Mouse (Mus musculus) hindbrain, embryonic 12.5 days (tissue): ENCODE results near the gene 1700022I11Rik. TPM values are rescaled to one million over a fixed set of nuclear protein-coding genes. Genes with fewer than 3 reads are reported as not detected.
A peak's percentile ranks its signal among the peaks of the same experiment; 100 is the strongest.

Source experiments
- ATAC-seq: fragments of 200-750 bp; cut with Nextera tagmentation; 2 replicates; pipeline ENCODE4 v1.8.0; 2017; ENCODE audit warnings: moderate TSS enrichment; ENCODE audit not compliant: low FRiP score
- H3K27ac ChIP-seq: fragments of 300-500 bp; sonication (generic); 2 replicates; pipeline ENCODE4 v1.5.1; 2016; ENCODE audit warnings: mild to moderate bottlenecking
- H3K27me3 ChIP-seq: fragments of 300-500 bp; sonication (generic); 2 replicates; pipeline ENCODE4 v1.6.1; 2016; ENCODE audit warnings: mild to moderate bottlenecking
- H3K36me3 ChIP-seq: fragments of 300-500 bp; sonication (generic); 2 replicates; pipeline ENCODE4 v1.6.1; 2016; ENCODE audit warnings: mild to moderate bottlenecking
- H3K4me1 ChIP-seq: fragments of 300-500 bp; sonication (generic); 2 replicates; pipeline ENCODE4 v1.6.1; 2016
- H3K4me2 ChIP-seq: fragments of 300-500 bp; sonication (generic); replicated peaks from 2 replicates; pipeline ENCODE4 v1.6.1; 2016; ENCODE audit warnings: mild to moderate bottlenecking
- H3K4me3 ChIP-seq: fragments of 300-500 bp; sonication (generic); 2 replicates; pipeline ENCODE4 v1.5.1; 2016; ENCODE audit warnings: mild to moderate bottlenecking
- H3K9ac ChIP-seq: fragments of 300-500 bp; sonication (generic); 2 replicates; pipeline ENCODE4 v1.6.1; 2016; ENCODE audit warnings: mild to moderate bottlenecking, moderate library complexity
- H3K9me3 ChIP-seq: fragments of 300-500 bp; sonication (generic); replicated peaks from 2 replicates; pipeline ENCODE4 v1.6.1; 2016; ENCODE audit warnings: mild to moderate bottlenecking
- WGBS: fragments of 180-500 bp; shearing (Covaris S2); methylation state at CpG from one replicate; pipeline ENCODE4 v1.1.7; 2016; 5-methylcytosine and 5-hydroxymethylcytosine counted together
- polyA plus RNA-seq: library from polyadenylated mRNA; unstranded; fragments of >200 nt; fragmentation: Nextera tagmentation; extraction: Ambion mirVana; gene quantifications from 2 replicates; pipeline ENCODE4 v1.2.1, GENCODE M21; 2016

The 1700022I11Rik gene
- polyA plus RNA-seq, 1 experiment from 2014 or later, result 1.2 TPM

DNA sequence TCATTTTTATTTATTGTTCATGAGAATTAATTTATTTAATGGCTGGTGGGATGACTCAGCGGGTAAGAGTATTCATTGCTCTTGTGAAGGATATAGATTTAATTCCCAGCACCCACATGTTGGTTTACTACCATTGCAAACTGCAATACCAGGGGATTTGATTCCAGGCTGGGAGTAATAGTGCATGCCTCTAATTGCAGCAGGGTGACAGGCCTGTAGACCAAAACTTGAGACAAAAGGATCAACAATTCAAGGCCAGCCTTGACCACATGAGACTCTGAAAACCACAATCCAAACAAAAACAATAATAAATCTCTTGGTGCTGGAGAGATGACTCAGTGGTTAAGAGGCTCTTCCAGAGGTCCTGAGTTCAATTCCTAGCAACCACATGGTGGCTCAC is 42.7 kb downstream of the 1700022I11Rik start:
- H3K4me3 ChIP-seq, result no peak overlapping the region
- H3K27me3 ChIP-seq, result no peaks in the 10 kb centered on the region
- no peak overlapping the region for H3K9ac ChIP-seq
- no peak overlapping the region for H3K27ac ChIP-seq
- peaks cover 3% of the 10 kb centered on the region; the same call in 1 of the 2 replicates for H3K36me3 ChIP-seq
- 98% methylated on average over 1 of the region's 1 CpGs for WGBS
- no peak overlapping the region for H3K4me2 ChIP-seq
- peaks cover 13% of the 10 kb centered on the region for H3K4me1 ChIP-seq
- H3K9me3 ChIP-seq, result no peaks in the 10 kb centered on the region
- ATAC-seq, result no peak

DNA sequence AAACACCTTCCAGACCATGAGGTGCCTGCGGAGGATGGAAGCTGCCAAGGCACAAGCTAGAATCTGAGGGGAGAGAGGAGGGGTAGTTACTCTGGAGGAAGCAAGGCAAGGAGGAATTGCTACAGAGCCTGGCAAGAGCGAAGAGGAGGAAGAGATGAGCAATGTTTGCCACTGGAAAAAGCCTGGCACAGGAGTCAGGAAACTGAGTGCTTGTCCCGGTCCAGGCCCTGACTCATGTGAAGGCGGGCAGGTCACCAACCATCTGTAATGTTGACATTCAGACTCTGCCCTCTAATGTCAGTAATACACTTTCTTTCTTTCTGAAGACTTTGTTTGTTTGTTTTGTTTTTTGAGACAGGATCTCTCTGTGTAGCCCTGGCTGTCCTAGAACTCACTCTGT is 48.8 kb downstream of the 1700022I11Rik start:
- Histone ChIP-seq H3K9me3 (no peaks in the 10 kb centered on the region), H3K4me1 (no peaks in the 10 kb centered on the region), H3K4me3 (no peak overlapping the region), H3K4me2 (no peak overlapping the region), H3K27me3 (no peaks in the 10 kb centered on the region), H3K9ac (no peak overlapping the region), H3K36me3 (peaks cover 63% of the 10 kb centered on the region), H3K27ac (no peak overlapping the region)
- ATAC-seq, result no peak
- 94% methylated on average over 4 of the region's 4 CpGs for whole genome bisulfite sequencing

DNA sequence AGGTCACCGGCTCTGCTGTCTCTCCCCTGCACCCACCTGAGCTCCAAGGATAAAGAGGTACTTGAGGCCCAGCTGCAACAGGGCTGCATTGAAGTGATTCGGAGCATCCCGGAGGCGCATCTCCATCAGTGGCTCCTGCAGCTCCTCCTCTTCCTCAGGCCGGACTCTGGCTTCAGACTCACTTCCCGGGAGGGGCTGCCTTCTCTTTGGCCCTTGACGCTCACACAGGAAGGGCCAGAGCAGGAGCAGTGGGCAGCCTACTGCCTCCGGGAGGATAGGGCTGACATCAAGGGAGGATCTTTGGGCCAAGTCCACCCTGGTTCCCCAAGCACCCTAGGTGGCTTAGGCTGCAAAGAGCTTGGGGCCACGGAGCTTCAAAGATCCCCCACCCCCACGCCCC is 49.8 kb downstream of the 1700022I11Rik start:
- Histone ChIP-seq H3K4me2 (no peak overlapping the region), H3K9ac (no peak overlapping the region), H3K4me1 (peaks cover 3% of the 10 kb centered on the region; the same call in 1 of the 2 replicates), H3K9me3 (no peaks in the 10 kb centered on the region), H3K27ac (no peak overlapping the region), H3K4me3 (no peak overlapping the region), H3K36me3 (peaks cover 68% of the 10 kb centered on the region), H3K27me3 (no peaks in the 10 kb centered on the region)
- no peak for ATAC-seq
- 92% methylated on average over 10 of the region's 10 CpGs for WGBS

DNA sequence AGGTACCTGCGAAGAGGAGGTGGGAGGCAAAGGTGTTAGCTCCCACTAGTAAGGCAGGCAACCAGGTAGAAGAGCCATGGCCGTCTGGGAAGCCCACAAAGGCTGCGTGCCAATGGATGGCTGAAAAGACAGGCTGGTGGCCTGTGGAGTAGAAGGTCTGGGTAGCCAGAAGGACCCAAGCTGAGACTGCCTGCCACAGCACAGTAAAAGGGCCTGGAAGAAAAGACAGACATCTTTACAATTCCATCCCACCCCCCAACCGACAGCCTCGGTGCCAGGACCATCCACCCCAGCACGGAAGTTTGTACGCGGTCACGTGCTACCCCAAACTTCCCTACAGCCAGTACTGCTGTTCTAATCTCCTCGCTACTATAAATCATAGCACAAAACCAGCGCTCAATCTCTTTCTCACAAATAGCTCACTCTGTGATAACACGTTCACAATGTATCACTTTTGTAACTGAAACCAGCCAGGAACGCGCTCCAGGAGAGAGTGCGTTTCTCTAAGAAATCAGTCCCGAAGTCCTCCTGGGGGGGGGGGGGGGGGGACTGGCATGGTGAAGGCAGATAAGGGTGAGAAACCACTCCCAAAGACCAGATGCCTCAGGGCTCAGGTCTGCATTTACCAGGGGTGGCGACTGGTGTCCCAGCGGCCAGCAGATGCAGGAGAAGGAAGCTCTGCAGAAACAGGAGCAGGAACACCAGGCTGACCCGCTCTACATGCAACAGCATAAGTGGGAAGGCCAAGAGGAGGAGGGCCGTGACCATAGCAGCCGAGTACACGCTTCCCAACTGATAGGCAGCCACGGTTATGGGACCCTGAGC is 50.4 kb downstream of the 1700022I11Rik start:
- no peak overlapping the region for H3K4me3 ChIP-seq
- no peaks in the 10 kb centered on the region for H3K9me3 ChIP-seq
- ATAC-seq, result no peak
- peaks cover 68% of the 10 kb centered on the region for H3K36me3 ChIP-seq
- 96% methylated on average over 23 of the region's 23 CpGs for WGBS
- H3K27me3 ChIP-seq, result no peaks in the 10 kb centered on the region
- H3K4me1 ChIP-seq, result peaks cover 9% of the 10 kb centered on the region
- no peak overlapping the region for H3K27ac ChIP-seq
- H3K4me2 ChIP-seq, result no peak overlapping the region
- no peak overlapping the region for H3K9ac ChIP-seq

DNA sequence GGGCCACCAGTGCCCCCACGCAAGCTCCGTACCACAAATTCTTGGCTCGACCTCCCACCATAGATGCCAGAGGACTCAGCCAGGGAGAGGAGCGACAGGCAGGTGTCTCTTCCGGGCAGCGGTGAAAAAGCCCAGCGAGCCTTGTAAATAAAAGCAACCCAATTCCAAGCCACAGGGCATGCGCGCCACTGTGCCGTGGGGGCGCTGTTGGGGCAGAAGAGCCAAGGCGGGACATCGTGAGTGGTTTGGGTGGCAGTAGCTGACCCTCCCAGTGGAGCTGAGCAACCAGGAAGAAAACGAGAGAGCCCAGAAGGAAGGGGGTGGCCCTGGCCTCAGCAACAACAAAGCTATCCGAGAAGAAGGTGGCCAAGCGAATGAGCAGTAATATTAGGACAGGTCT is 51.5 kb downstream of the 1700022I11Rik start:
- H3K9me3 ChIP-seq, result no peaks in the 10 kb centered on the region
- no peak overlapping the region for H3K4me2 ChIP-seq
- H3K27ac ChIP-seq, result no peak overlapping the region
- H3K27me3 ChIP-seq, result no peaks in the 10 kb centered on the region
- H3K4me3 ChIP-seq, result no peak overlapping the region
- WGBS, result 79% methylated on average over 16 of the region's 16 CpGs
- H3K9ac ChIP-seq, result no peak overlapping the region
- no peak for ATAC-seq
- peaks cover 65% of the 10 kb centered on the region for H3K36me3 ChIP-seq
- peaks cover 13% of the 10 kb centered on the region for H3K4me1 ChIP-seq

DNA sequence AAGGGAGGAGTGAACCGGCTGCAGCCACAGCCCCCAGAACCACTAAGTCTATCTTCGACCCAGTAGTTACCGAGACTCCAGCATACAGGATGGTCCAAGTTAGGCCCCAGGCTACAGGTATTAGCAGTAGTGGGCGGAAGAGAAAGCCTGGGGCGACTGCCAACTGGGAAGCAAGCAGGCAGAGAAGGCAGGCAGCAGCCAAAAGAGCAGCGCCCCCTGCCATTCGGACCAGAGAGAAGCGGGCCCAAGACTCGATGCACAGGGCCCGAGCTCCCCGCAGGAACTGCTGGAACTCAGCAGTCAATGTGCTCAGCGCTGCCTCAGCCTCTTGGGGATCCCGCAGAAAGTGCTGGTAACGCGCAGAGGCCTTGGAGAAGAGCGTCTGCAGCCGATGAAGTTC is 51.9 kb downstream of the 1700022I11Rik start:
- 74% methylated on average over 17 of the region's 17 CpGs for WGBS

DNA sequence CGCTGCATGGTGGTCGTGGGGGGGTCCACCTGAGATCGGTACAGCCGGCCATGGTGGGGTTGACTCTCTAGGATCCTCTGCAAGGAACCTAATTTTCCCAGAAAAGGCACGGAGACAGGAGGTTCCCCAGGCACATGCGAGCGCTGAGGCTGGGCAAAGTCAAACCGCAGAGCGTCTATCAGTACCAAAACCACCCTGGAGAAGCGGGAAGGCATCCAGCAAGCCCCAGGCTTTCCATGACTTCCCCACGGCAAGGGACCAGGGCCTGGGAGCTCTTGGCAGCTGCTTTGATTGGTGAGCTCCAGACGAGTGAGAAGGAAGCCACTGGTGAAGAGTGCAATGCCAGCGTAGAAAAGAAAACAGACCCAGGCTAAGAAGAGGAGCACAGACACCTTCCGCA is 55.3 kb downstream of the 1700022I11Rik start:
- 80% methylated on average over 14 of the region's 14 CpGs for WGBS
- peak overlapping the region; percentile 75 for H3K4me2 ChIP-seq
- H3K9ac ChIP-seq, result peak overlapping the region; percentile 70
- H3K36me3 ChIP-seq, result peaks cover 72% of the 10 kb centered on the region
- H3K4me1 ChIP-seq, result peaks cover 13% of the 10 kb centered on the region
- no peaks in the 10 kb centered on the region for H3K9me3 ChIP-seq
- ATAC-seq, result no peak
- H3K27ac ChIP-seq, result peak overlapping the region; percentile 89
- H3K27me3 ChIP-seq, result no peaks in the 10 kb centered on the region
- peak overlapping the region; percentile 64 for H3K4me3 ChIP-seq

More for the DNA sequence above, 51.9 kb downstream of the 1700022I11Rik start:
- Histone ChIP-seq H3K4me2 (no peak overlapping the region), H3K4me3 (no peak overlapping the region), H3K27me3 (no peaks in the 10 kb centered on the region), H3K9ac (no peak overlapping the region), H3K27ac (no peak overlapping the region), H3K36me3 (peaks cover 65% of the 10 kb centered on the region), H3K4me1 (peaks cover 13% of the 10 kb centered on the region), H3K9me3 (no peaks in the 10 kb centered on the region)
- ATAC-seq, result no peak

DNA sequence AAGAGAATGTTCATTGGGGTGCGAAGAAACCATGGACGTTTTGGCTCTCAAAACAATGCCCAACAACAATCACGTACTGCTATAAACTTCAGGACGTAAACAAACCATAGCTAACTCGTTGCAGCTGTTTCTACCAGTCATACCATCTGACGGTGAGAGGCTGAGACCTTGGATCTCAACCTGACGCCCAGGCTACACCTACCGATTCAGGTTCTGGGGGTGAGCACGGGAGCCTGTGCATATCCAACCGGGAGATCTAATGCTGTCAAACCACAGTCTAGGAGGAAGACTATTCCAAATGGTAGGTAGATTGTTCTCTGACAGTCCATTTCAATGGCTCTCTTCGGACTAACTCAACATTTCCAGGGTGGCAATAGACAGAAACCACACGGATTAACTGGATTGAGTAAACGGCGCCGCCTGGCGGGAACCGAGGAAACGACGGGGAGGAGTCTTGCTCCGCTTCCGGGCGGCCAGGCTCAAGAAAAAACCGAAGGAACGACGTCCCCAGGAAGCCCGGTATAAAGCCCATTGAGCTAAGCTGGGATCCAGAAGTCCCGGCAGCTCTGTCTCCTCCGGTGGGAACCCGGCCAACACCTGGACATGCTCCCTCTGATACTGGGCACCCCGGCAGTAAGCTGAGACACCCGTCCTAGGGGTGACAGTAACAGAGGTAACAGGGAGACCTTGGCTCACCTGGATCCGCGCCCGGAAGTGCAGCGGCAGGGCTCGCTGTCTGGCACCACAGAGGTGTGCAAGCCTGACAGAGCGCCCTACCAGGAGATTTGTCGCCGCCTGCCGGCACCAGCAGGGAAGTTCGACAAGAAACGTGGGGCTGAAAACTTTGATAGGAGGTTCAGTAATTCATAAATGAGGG is 55.9 kb downstream of the 1700022I11Rik start, which contains the start of gene Pigo:
Gene Pigo (minus strand): TSS at position 736 of the 877 bp plus-strand sequence.
- H3K27me3 ChIP-seq, result no peaks in the 10 kb centered on the region
- H3K36me3 ChIP-seq, result peaks cover 69% of the 10 kb centered on the region
- H3K9ac ChIP-seq, result peak within 1 kb of the TSS; percentile 70
- peak within 1 kb of the TSS; percentile 64 for H3K4me3 ChIP-seq
- 9% methylated on average over 42 of the region's 42 CpGs for WGBS
- peak within 1 kb of the TSS; percentile 89 for H3K27ac ChIP-seq
- ATAC-seq, result peak; percentile 91
- H3K9me3 ChIP-seq, result no peaks in the 10 kb centered on the region
- H3K4me2 ChIP-seq, result peak within 1 kb of the TSS; percentile 75
- peaks cover 20% of the 10 kb centered on the region for H3K4me1 ChIP-seq

DNA sequence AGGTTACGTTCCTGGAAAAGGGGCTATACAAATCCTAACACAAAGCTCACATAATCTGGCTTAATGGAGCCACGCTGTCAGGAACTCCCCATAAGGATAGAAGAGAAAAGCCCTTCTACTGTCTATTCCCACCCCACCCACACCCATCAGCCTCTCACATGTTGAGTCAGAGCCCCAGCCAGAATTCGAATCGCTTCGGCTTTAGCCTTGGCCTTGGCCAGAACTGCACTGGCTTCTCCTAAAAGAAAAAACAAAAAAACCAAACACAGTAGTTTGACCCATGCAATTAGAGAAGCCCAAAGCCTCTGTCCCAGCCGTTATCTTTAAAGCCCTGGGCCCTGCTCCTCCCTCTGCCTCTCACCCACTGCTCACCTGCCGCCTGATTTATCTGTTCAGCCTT is 59.7 kb downstream of the 1700022I11Rik start:
- peaks cover 32% of the 10 kb centered on the region for H3K4me1 ChIP-seq
- H3K27me3 ChIP-seq, result no peaks in the 10 kb centered on the region
- peaks cover 51% of the 10 kb centered on the region for H3K36me3 ChIP-seq
- H3K4me3 ChIP-seq, result no peak overlapping the region
- H3K9ac ChIP-seq, result no peak overlapping the region
- no peak for ATAC-seq
- H3K27ac ChIP-seq, result no peak overlapping the region
- no peak overlapping the region for H3K4me2 ChIP-seq
- H3K9me3 ChIP-seq, result no peaks in the 10 kb centered on the region
- 95% methylated on average over 7 of the region's 7 CpGs for WGBS

DNA sequence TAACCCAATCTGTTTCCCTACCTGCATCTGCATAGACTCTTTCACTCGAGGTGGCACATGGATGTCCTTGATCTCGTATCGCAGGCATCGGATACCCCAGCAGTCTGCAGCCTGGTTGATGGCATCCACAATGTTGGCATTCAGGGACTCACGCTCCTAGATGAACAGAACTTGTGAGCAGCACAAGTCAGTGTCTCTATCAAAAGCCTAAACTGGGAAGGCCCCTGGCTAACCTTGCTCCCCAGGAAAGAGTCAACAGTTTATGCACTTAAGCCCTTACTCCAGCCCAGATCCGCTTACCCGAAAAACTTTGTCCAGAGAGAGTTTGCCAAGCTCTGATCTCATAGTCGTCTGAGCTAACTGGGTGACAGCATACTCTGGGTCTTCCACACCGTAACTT is 60.3 kb downstream of the 1700022I11Rik start:
- H3K4me2 ChIP-seq, result peak overlapping the region; percentile 84; the same call in 1 of the 2 replicates
- no peaks in the 10 kb centered on the region for H3K9me3 ChIP-seq
- peak overlapping the region; percentile 73; the same call in 1 of the 2 replicates for H3K4me3 ChIP-seq
- no peaks in the 10 kb centered on the region for H3K27me3 ChIP-seq
- peaks cover 58% of the 10 kb centered on the region for H3K36me3 ChIP-seq
- peaks cover 27% of the 10 kb centered on the region for H3K4me1 ChIP-seq
- H3K9ac ChIP-seq, result 0 out of 2 replicates have a peak overlapping the region, but pooled peaks have one; percentile 4
- no peak for ATAC-seq
- H3K27ac ChIP-seq, result no peak overlapping the region
- WGBS, result 92% methylated on average over 9 of the region's 9 CpGs

DNA sequence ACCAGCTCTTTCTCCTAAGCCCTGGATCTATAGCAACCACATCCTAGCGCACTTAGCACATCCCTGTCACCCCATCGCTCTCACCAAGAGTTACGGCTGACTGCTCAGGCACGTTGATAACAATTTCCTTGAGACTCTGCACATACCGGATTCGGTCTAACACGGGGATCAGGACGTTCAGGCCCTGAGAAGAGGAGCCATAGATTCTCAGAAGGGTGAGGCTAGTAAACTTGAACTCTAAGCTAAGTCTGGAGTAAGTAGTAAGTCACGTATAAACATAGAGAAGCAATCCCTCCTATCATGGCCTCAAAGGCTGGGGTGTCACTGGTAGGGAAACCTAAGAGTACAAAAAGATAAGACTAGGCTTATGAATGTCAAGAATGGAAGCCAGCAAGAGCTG is 60.9 kb downstream of the 1700022I11Rik start:
- peak overlapping the region; percentile 73 for H3K4me3 ChIP-seq
- peak overlapping the region; percentile 92 for H3K9ac ChIP-seq
- WGBS, result 75% methylated on average over 9 of the region's 9 CpGs
- H3K36me3 ChIP-seq, result peaks cover 63% of the 10 kb centered on the region
- ATAC-seq, result no peak
- no peaks in the 10 kb centered on the region for H3K27me3 ChIP-seq
- H3K27ac ChIP-seq, result peak overlapping the region; percentile 92
- peaks cover 22% of the 10 kb centered on the region for H3K4me1 ChIP-seq
- H3K9me3 ChIP-seq, result no peaks in the 10 kb centered on the region
- peak overlapping the region; percentile 84 for H3K4me2 ChIP-seq

DNA sequence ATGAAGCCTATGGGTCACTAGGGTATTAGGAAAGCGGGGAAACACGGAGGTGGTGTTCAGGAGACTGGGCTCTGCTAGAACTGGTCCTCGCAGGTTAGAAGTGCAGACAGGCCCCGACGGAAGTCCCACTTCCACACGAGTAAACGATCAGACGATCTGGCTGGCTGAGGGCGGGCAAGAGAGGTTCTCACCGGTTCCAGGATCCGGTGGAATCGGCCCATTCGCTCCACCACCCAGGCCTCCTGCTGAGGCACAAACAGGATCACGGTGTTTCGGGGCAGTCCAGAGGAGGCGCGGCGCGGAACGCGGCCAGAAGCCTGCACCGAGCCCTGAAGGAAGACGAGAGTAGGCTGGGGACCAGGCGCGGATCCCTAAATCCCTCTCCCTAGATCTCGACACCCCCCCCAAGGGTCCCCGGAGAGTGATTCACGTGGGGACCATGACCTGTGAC is 61.4 kb downstream of the 1700022I11Rik start:
- ATAC-seq, result peak; percentile 12
- Histone ChIP-seq H3K4me1 (peaks cover 22% of the 10 kb centered on the region), H3K27me3 (no peaks in the 10 kb centered on the region), H3K27ac (peak overlapping the region; percentile 92), H3K9ac (peak overlapping the region; percentile 92), H3K36me3 (peaks cover 67% of the 10 kb centered on the region), H3K9me3 (no peaks in the 10 kb centered on the region), H3K4me2 (peak overlapping the region; percentile 84), H3K4me3 (peak overlapping the region; percentile 73)
- 2% methylated on average over 28 of the region's 28 CpGs for WGBS
